Mouse (Mus musculus) CH12.LX (cell line): Measurements from ENCODE around the gene Gpr146.

Experiments used
- CTCF ChIP-seq, 2 experiments: IDR thresholded peaks in 1 of 2; conservative IDR thresholded peaks in 1 of 2; 2 replicates each; pipeline ENCODE4 v1.5.1; 2011 to 2012; ENCODE audit warnings: low read depth in 2 of 2, low read length in 2 of 2, improper control_type of control experiment in 1 of 2, inconsistent platforms in 1 of 2, mild to moderate bottlenecking in 1 of 2, moderate library complexity in 1 of 2
- ELF1 ChIP-seq: IDR thresholded peaks from 2 replicates; pipeline ENCODE4 v1.6.1; 2014; ENCODE audit warnings: low read depth, mild to moderate bottlenecking, inconsistent platforms, low read length, improper control_type of control experiment
- EP300 ChIP-seq: IDR thresholded peaks from 2 replicates; pipeline ENCODE4 v1.6.1; 2011; ENCODE audit warnings: low read length, improper control_type of control experiment

DNA sequence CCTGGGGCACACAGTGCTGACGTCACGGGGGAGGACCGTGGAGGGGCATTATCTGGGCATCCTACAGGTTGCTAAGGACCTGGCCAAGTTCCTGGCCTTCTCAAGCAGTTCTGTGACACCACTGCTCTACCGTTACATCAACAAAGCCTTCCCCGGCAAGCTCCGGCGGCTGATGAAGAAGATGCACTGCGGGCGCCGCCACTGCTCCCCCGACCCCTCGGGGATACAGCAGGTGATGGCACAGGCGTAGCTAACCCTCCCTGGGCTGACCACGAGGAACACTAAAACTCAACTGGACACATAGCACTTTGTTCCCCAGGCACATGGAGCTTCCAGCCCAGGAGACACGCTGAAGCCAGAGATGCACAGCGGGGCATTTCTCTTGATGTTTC, 15.7 kb downstream of the Gpr146 start:
- TF ChIP-seq ELF1 (no peak), EP300 (no peak), CTCF (conservative IDR thresholded peaks at IDR 0.05 in 1 of 2, IDR thresholded peaks at IDR 0.05 in 1 of 2; ENCODE audit: low read depth in 2 of 2, low read length in 2 of 2) (no peak)
